Mouse (Mus musculus) intestine, postnatal 0 days (tissue): ENCODE measurements around the gene Vps13a. TPM values are rescaled to one million over a fixed set of nuclear protein-coding genes. Genes with fewer than 3 reads are reported as not detected.

Source experiments
- ATAC-seq: fragments of 200-750 bp; cut with Nextera tagmentation; 2 replicates; pipeline ENCODE4 v1.8.0; 2017; ENCODE audit warnings: mild to moderate bottlenecking, moderate TSS enrichment, moderate library complexity
- H3K27ac ChIP-seq: fragments of 300-500 bp; sonication (generic); 2 replicates; pipeline ENCODE4 v1.5.1; 2014; ENCODE audit warnings: mild to moderate bottlenecking, low read depth, low read length, moderate library complexity
- H3K27me3 ChIP-seq: fragments of 300-500 bp; sonication (generic); replicated peaks from 2 replicates; pipeline ENCODE4 v1.6.1; 2014; ENCODE audit warnings: low read length, mixed read lengths; ENCODE audit not compliant: control insufficient read depth, insufficient read depth
- H3K36me3 ChIP-seq: fragments of 300-500 bp; sonication (generic); 2 replicates; pipeline ENCODE4 v1.6.1; 2014; ENCODE audit warnings: mild to moderate bottlenecking, moderate library complexity; ENCODE audit not compliant: control insufficient read depth, insufficient read depth
- H3K4me1 ChIP-seq: fragments of 300-500 bp; sonication (generic); replicated peaks from 2 replicates; pipeline ENCODE4 v1.6.1; 2014; ENCODE audit warnings: antibody characterized with exemption, low read length, mixed read lengths; ENCODE audit not compliant: control insufficient read depth, insufficient read depth
- H3K4me2 ChIP-seq: fragments of 300-500 bp; sonication (generic); replicated peaks from 2 replicates; pipeline ENCODE4 v1.6.1; 2014; ENCODE audit warnings: low read depth, mild to moderate bottlenecking, moderate library complexity
- H3K4me3 ChIP-seq: fragments of 300-500 bp; sonication (generic); 2 replicates; pipeline ENCODE4 v1.5.1; 2014; ENCODE audit warnings: low read depth, low read length
- H3K9ac ChIP-seq: fragments of 300-500 bp; sonication (generic); 2 replicates; pipeline ENCODE4 v1.6.1; 2014; ENCODE audit warnings: mild to moderate bottlenecking, low read depth, low read length
- H3K9me3 ChIP-seq: fragments of 300-500 bp; sonication (generic); 2 replicates; pipeline ENCODE4 v1.6.1; 2016; ENCODE audit warnings: mixed run types; ENCODE audit not compliant: control insufficient read depth
- CTCF ChIP-seq: sonication (generic); IDR thresholded peaks from 2 replicates; pipeline ENCODE4 v1.5.1; 2016; ENCODE audit warnings: low read depth, mild to moderate bottlenecking, control low read depth, antibody characterized with exemption, moderate library complexity
- WGBS: fragments of 180-500 bp; shearing (Covaris S2); extraction: QIAGEN DNeasy Blood & Tissue Kit; methylation state at CpG from one replicate; pipeline ENCODE4 v1.1.7; 2014; 5-methylcytosine and 5-hydroxymethylcytosine counted together
- polyA plus RNA-seq: library from polyadenylated mRNA; unstranded; fragments of >200 nt; fragmentation: Nextera tagmentation; extraction: Ambion mirVana; gene quantifications from 2 replicates; pipeline ENCODE4 v1.2.1, GENCODE M21; 2015

The Vps13a gene
- polyA plus RNA-seq, 1 experiment from 2014 or later = 6.3 TPM

- no peak for ATAC-seq
- 0 out of 2 replicates have a peak, but pooled peaks cover 7% of the 10 kb centered on the region for H3K9me3 ChIP-seq
- H3K27me3 ChIP-seq = no peaks in the 10 kb centered on the region
- no peak overlapping the region for H3K4me3 ChIP-seq
- no peak overlapping the region for H3K9ac ChIP-seq
- WGBS = 95% methylated on average over 7 of the region's 7 CpGs
- H3K4me1 ChIP-seq = no peaks in the 10 kb centered on the region
- H3K36me3 ChIP-seq = no peaks in the 10 kb centered on the region
- no peak overlapping the region for H3K27ac ChIP-seq
- no peak for TF ChIP-seq CTCF
- no peak overlapping the region for H3K4me2 ChIP-seq
Measured at GRCm38 (mm10) chr19:16584546-16584945, 196.2 kb downstream of the Vps13a start.

GRCm38 (mm10) chr19:16580501-16580900 lies 200.2 kb downstream of the Vps13a start:
- WGBS = 89% methylated on average over 8 of the region's 8 CpGs
- Histone ChIP-seq H3K4me3 (no peak overlapping the region), H3K9ac (no peak overlapping the region), H3K36me3 (no peaks in the 10 kb centered on the region), H3K4me1 (no peaks in the 10 kb centered on the region), H3K27me3 (no peaks in the 10 kb centered on the region), H3K9me3 (0 out of 2 replicates have a peak, but pooled peaks cover 7% of the 10 kb centered on the region), H3K4me2 (no peak overlapping the region), H3K27ac (no peak overlapping the region)
- no peak for TF ChIP-seq CTCF
- no peak for ATAC-seq

GRCm38 (mm10) chr19:16579656-16580260 lies 201.0 kb downstream of the Vps13a start:
- 0 out of 2 replicates have a peak, but pooled peaks cover 7% of the 10 kb centered on the region for H3K9me3 ChIP-seq
- H3K27ac ChIP-seq = no peak overlapping the region

GRCm38 (mm10) chr19:16576790-16577189 lies 203.9 kb downstream of the Vps13a start:
- Histone ChIP-seq H3K27ac (no peak overlapping the region), H3K4me1 (no peaks in the 10 kb centered on the region), H3K27me3 (no peaks in the 10 kb centered on the region), H3K4me2 (no peak overlapping the region), H3K4me3 (no peak overlapping the region), H3K9ac (no peak overlapping the region), H3K9me3 (0 out of 2 replicates have a peak, but pooled peaks cover 2% of the 10 kb centered on the region), H3K36me3 (no peaks in the 10 kb centered on the region)
- ATAC-seq = no peak
- no peak for TF ChIP-seq CTCF
- WGBS = 60% methylated on average over 6 of the region's 6 CpGs

More at GRCm38 (mm10) chr19:16579656-16580260, 201.0 kb downstream of the Vps13a start:
- no peak for TF ChIP-seq CTCF
- 84% methylated on average over 7 of the region's 7 CpGs for whole genome bisulfite sequencing
- Histone ChIP-seq H3K27me3 (no peaks in the 10 kb centered on the region), H3K4me3 (no peak overlapping the region), H3K36me3 (no peaks in the 10 kb centered on the region), H3K4me1 (no peaks in the 10 kb centered on the region), H3K4me2 (no peak overlapping the region), H3K9ac (no peak overlapping the region)
- ATAC-seq = no peak

Other genes starting within 250 kb of the Vps13a start
- not detected in 2 replicates for gene Foxb2, start 92.9 kb upstream of the Vps13a start, polyA plus RNA-seq
- 1.1 and 1.4 TPM in 2 replicates for gene Prune2, start 175.2 kb upstream of the Vps13a start, polyA plus RNA-seq